Mouse (Mus musculus) thymus, adult 2 months (tissue): Measurements from ENCODE around the gene Ppp1r15a.

Source experiments
- CTCF ChIP-seq: fragments of 200-500 bp; IDR thresholded peaks from 2 replicates; pipeline ENCODE4 v1.5.1; 2012; ENCODE audit warnings: mild to moderate bottlenecking, control low read depth, low read length, moderate library complexity, borderline replicate concordance; ENCODE audit not compliant: control insufficient read depth, poor library complexity, insufficient read depth; ENCODE audit errors: extremely low read depth
- POLR2A ChIP-seq: fragments of 200-500 bp; IDR thresholded peaks from 2 replicates; pipeline ENCODE4 v1.6.1; 2012; ENCODE audit warnings: mild to moderate bottlenecking, low read length, control low read depth, moderate library complexity; ENCODE audit not compliant: control insufficient read depth, poor library complexity, insufficient read depth; ENCODE audit errors: extremely low read depth

DNA sequence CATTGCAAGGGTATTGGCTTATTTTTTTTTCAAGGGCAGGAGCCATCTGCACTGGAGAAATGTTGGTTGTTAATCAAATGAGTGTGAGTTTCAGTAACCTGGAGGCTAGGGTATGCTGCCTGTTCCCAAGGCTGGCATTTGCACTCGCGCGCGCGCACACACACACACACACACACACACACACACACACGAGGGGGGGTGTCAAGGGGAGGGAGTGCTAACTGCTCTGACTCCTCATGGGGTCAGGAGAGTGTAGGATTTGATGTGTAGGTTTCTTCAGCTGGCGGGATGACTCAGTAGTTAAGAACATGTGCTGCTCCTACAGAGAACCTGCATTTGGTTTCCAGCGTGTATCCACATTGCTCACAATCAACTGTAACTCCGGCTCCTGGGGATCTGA lies 35.2 kb downstream of the Ppp1r15a start:
- TF ChIP-seq POLR2A (no peak), CTCF (no peak)
